Mouse (Mus musculus): ENCODE data around the gene Smc6.

Gene Smc6

DNA sequence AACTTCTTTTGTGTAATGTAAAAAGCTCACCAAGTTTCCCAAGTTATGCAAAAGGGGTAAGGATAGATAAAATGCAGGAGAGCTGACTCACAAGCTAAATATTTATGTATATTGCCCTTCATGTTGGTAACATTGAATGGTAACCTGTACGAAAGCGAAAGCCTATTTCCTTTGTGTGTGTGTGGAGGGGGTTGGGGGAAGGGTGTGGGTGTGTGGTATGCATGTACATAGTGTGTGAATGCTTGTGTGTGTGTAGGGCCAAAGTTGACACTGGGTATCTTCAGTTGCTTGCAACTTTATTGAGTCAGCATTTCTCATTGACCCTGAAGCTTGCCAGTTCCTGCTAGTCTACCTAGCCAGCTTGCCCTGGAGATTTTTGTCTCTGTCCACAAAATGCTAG is 15.9 kb downstream of the Smc6 start:
- no peak for DNase-seq (ENCODE audit: low read depth, low spot score)

DNA sequence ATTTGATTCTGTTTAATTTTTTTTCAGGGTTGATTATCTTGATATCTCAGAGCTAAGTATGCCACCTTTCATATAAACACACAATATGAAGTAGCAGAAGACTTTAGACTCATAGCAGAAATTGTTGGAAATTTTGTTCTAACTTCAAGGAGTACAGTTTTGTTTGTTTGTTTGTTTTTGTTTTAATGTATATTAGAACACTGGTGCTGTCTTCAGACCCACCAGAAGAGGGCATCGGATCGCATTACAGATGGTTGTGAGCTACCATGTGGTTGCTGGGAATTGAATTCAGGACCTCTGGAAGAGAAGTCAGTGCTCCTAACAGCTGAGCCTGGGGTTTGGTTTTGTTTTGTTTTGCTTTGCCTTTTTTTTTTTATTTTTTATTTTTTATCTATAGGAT is 20.7 kb downstream of the Smc6 start:
- DNase-seq (ENCODE audit: low read depth, low spot score) = no peak

DNA sequence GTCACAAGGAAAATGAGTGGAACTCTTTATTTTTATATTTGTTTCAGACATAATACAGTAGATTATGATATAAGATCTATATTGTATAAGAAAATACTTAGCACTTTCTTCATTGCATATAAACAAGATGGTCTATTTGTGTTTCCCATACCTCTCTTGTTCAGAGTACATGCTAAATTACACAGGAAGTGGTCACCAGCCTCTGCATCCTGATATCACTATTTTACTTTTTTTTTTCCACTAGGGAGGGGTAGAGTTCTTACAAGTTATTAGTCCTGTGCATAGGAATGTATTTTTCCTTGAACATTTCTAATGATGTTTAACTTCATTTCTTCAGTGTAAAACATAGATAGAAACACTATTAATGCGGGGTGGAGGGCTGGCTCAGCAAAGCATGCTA is 35.2 kb downstream of the Smc6 start:
- no peak for DNase-seq (ENCODE audit: low read depth, low spot score)

DNA sequence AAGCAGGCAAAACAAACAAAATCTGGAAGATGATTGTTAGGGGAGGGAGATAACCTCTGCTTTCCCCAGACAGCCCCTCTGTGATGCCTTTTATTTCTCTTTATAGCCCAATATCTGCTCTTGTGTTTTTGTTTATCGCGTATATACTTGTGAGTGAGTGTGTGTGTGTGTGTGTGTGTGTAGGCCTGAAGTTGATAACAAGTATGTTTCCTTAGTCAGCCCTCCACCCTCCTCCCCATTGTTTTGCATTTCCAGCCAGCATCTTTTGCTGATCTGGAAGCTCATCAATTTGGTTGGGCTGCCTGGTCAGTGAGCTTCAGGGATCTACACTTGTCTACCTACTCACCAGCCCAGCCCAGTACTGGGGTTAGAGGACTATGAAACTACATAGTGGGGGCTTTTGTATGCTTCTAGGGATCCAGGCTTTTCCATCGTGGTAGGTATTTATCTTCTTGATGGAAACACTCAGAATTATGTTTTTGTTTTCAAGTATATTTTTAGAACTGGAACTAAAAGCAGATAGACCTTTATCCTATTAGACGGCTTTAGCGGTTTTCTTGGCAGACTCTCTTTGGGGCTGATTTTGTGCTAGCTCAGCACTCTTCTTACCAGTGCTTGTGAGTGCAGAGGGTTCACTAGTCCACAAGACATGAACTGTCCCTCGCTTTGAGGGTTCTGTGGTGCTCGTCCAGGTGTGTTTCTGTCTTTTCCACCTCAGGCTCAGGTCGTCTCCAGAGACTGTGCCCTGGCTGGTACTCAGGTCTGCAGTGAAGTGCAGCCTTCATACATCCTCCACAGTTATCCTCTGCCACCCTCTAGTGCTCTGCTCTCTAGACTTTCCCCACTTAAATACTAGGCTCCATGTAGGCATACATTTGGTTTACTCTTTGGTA is 41.3 kb downstream of the Smc6 start:
- DNase-seq (ENCODE audit: low read depth, low spot score) = no peak

DNA sequence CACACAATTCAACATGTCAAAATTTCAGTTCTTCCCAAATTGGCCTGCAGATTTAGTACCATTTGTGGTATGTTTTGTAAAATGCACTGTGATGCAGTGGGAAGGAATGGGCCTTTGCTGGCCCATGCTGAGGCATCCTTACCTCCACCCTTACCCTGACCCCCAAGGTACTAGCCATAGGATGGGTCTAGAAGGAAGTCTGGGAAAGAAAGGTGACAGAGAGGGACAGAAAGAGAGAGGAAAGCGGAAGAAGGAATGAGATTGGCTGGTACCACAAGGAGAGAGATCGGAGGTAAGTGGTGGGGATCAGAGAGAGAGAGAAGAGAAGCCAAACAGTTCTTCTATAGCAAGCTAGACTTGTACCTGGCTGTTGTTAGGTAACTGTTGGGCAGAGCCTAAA is 45.4 kb downstream of the Smc6 start:
- DNase-seq (ENCODE audit: low read depth, low spot score) = no peak

DNA sequence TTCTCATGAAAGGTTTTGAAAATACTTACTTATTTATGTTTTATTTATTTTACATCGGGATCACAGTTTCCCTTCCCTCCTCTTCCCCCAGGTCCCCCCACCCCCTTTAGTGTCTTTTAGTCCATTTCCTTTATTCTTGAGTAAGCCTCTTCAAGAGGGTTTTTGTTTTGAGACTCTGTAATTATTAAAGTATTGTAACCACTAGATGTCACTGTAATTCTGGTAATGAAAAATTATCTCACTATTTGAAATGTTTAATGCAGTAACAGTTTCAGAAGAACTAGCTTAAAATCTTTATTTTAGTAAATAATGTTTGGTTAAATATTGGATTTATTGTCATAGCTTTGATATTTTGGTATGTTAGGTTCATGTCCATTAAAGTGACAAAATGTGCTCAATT is 48.2 kb downstream of the Smc6 start:
- DNase-seq (ENCODE audit: low read depth, low spot score) = no peak

DNA sequence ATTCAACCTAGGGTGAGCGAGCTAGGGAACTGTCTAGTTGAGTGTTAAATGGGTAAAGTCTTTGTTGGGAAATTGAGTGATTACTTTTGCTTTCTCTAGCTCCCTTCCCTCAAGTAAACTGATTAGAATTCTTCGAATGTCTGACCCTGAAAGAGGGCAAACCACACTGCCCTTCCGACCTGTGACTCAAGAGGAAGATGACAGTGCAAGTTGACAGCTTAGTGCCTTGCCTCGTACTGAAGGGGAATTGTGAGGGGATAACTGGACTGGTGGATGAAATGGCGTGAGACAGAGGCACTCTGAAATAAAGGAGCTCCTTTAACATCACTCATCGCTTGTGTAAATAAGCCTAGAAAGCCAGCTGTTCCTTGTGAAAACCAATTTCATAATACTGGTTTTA is 52.0 kb downstream of the Smc6 start:
- DNase-seq (ENCODE audit: low read depth, low spot score) = no peak

DNA sequence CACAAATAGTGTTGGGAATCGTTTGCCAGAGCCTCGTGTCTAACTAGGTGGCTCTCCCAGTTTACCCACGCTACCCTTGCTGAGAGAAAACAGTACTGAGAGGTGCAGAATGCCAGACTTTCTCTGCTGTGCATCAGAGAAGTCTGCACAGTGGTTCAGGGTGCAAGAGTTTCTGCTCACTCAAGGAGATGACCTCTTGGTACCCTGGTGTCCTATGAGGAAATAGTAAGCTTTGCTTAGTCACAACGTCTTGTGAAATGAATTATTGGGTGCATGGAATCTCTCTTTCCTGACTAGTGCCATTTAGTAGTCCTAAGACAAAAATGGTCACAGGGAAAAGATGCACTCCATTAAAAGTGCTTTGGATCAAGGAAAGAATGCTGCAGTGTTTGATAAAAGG is 58.8 kb downstream of the Smc6 start:
- no peak for DNase-seq (ENCODE audit: low read depth, low spot score)

DNA sequence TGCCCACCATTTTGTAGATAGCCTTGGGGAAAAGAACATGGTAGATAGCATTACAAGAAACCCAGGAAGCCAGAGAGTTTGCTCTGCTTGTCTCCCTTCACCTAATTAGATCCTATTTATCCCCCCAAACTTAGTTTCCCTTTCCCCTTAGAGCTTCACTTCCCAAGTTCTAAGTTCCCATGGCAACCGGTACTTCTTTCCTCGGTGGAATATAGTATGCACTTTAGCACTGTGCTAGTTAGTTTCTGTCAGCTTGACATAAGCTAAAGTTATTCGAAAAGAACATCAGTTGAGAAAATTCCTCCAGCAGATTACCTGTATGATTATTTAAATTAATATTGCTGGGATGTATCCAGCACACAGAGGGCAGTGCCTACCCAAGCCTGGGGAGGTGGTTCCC is 60.8 kb downstream of the Smc6 start:
- DNase-seq (ENCODE audit: low read depth, low spot score) = no peak

DNA sequence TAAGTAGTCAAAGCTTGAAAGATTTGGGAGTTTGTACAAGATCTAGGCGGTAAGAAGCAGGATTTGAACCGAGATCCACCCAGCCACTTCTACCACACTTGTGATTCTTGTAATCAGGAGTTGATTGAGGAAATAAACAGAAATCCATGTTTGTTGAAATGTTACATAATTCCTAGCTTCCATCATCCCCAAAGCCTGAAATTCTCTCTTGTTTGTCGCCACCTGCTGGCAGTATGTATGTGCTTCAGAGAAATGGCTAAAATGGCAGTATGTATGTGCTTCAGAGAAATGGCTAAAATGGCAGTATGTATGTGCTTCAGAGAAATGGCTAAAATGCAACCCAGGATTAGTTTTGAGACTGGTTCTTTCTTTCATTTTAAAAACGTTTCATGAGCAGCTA is 71.2 kb downstream of the Smc6 start:
- peak; percentile 67 for DNase-seq (ENCODE audit: low read depth, low spot score)

DNA sequence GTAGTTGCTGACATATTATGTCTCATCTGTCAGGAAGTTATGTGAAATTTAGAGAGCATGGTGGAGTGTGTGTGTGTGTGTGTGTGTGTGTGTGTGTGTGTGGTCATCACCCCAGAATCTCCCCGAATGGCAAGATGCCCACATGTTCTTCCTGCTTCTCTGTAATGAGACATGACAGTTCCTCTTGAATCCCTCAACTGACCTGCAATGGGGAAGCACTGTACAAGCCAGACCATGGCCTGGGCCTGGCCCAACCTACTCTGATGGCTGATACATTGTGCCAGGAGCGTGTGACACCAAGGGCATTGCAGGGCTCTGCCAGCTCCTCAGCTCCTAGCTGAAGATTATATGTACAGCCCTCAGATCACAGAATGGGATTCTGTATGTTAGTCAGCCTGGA is 72.6 kb downstream of the Smc6 start:
- no peak for DNase-seq (ENCODE audit: low read depth, low spot score)

DNA sequence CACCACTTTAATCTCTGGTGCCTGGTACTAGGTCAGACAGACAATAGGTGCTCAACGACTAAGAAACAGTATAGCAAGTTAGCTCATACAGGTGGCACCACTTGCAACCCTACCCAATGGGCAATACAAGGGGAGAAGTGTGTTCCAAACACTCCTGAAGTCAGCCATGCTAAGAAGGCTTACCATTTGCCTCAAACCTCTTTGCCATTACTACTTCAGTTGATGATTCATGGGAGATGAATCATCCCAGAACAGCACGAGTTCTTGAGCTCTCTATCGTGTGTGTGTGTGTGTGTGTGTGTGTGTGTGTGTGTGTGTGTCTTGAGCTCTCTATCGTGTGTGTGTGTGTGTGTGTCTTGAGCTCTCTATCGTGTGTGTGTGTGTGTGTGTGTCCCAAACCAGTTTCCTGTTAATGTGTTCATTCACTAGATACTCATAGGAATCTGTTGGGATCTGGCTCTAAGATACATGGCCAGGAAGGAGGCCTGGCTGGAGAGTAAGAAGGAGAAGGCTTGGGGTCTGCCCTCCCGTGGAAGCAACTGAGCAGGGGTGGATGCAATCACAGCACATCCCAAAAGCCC is 76.4 kb downstream of the Smc6 start:
- no peak for DNase-seq (ENCODE audit: low read depth, low spot score)

DNA sequence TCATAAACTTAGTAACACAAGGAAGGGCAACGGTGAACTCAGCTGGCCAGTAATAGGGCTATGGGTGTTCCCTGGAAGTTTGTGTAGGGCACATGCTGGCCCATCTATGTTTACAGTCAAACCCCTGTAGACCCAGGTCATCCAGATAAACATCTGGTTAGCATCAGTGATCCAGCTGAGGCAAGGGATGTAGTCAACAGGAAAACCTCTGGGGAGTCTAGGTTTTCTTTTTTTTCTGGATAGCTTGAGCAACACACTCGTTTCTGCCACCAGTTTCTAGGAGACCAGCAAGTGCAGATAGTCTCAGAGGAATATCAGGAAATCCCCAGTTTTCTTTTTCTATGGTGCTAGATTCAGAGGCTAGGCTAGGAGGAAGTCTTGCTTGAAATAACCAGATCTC is 80.3 kb downstream of the Smc6 start:
- no peak for DNase-seq (ENCODE audit: low read depth, low spot score)

DNA sequence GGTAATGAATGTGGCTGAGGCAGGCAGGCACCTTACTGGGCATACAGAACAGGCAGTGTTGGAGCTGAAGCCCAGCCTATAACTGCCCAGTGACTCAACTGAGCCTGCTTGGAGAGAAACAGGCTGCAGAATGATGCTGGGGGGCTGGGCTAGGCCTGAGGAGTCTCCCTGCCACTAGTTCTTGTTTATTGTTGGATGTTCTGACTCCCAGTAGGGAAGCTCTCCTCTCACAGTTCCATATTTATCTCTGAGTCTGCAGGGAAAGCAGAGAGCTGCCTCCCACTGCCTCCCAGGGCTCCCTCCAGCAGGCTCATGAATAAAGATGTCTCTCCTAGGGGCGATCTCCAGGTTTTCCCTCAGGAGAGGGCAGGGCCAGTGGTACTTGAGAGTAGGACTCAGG is 82.7 kb downstream of the Smc6 start:
- no peak for DNase-seq (ENCODE audit: low read depth, low spot score)

DNA sequence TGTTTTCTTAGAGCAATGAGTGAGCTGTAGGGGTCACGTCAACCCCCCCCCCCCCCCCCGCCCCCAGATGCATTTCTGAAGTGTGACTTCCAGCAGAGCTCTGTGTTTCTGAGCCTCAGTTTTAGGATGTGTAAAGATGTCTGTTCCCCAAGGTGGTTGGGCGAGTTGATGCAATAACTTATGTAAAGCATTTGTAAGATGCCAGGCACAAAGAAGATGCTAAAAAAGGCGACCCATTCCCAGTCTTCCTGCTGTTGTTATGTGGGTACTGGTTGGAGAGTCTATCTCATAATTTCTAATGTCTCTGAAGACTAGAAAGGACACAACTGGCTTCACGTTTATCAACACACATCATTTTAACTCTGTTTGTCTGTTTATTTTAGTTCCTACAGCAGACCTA is 84.2 kb downstream of the Smc6 start:
- no peak for DNase-seq (ENCODE audit: low read depth, low spot score)

DNA sequence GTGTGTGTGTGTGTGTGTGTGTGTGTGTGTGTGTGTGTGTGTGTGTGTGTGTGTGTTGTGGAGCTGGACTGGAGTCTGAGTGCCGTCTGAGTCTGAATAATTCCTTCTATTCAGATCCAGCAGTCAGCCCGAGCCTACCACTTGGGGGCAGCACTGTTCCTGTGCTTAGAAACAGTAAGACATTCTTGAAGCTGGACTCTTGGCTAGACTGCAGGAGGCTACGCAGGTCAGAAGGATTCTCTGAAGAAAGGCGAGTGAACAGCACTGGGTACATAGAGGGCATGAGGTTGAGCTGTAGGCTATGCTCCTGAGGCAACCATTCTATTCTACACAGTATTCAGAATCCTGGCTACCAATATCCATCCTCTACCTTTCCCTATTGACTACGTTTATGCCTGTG is 85.2 kb downstream of the Smc6 start:
- DNase-seq (ENCODE audit: low read depth, low spot score) = peak; percentile 75

DNA sequence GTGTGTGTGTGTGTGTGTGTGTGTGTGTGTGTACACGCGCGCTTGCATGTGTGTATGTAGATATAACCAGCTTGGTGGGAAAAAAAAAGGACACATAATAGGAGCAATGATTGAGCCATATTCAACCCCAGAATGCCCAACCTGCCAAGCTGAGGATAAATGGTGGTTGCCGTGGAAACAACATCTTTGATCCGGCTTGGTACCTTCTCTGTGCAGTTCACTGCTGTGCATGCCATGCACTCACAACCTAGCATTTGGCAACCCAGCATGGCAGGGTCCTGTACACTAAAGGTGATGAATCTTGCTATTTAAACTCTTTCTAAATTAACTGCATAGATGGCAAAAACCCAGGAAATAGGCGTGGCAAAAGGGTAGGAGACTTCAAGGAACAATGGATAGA is 96.7 kb downstream of the Smc6 start:
- DNase-seq (ENCODE audit: low read depth, low spot score) = no peak

DNA sequence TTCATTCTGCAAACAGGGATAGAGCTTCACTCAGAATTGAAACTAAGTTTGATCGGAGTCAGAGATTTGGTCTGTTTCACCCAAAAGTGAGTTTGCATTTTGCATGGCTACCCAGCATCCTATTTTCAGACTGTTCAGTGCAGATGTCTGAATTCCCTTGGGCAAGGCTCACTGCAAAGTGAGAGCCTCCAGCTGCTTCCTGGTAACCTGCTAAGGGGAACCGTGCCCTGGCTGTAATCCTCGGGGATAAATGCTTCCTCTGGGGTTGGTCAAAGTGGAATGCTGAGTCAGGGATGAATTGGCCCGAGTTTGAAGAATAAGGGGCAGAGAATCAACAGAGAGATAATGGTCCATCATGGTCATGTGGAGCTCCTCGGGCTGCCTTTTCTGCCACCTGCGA is 99.2 kb downstream of the Smc6 start:
- no peak for DNase-seq (ENCODE audit: low read depth, low spot score)

DNA sequence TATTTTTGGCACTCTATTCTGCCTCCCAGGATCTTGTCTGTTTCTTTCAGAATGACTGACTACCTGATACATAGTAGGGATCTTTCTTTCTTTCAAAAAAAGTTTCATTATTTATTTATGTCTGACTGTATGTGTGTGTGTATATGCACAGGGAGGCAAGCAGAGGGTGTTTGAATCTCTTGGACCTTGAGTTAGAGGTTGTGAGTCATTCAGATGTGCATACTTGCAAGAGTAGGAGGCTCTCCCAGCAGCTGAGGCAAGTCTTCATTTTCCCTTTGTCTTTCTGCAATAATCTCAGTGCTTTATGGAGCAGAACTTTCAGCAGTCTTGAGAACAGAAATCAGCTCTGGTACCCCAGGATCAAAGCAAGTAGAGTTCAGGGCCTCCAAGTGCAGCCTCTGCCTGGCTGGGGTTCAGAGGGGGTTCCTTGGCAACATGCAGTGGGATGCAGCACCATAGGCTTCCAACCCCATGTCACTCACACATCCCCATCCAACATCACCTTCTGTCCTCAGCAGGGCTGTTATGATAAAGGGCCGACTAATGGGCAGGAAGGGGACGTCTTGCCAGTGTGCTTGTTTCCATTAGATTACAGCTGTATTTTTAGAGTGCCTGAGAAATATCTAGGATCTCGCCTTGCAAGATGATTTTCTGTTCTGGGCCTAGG is 101.5 kb downstream of the Smc6 start:
- no peak for DNase-seq (ENCODE audit: low read depth, low spot score)
